Mouse (Mus musculus): ENCODE data around the gene Cacna1e.

GRCm38 (mm10) chr1:154704558-154705185 is 179.6 kb downstream of the Cacna1e start:
- no peak for TF ChIP-seq CTCF (IDR thresholded peaks at IDR 0.05; ENCODE audit: low read depth)
- TF ChIP-seq EP300 (IDR thresholded peaks at IDR 0.05; ENCODE audit: low read depth), result no peak
